Mouse (Mus musculus) olfactory bulb, adult 2 months (tissue): Measurements from ENCODE around the gene Zfp488.

Experiments
- CTCF ChIP-seq: fragments of 200-500 bp; IDR thresholded peaks from 2 replicates; pipeline ENCODE4 v1.5.1; 2012; ENCODE audit warnings: low read depth, mild to moderate bottlenecking, low read length, moderate library complexity; ENCODE audit not compliant: insufficient read depth
- POLR2A ChIP-seq: fragments of 200-500 bp; IDR thresholded peaks from 2 replicates; pipeline ENCODE4 v1.6.1; 2012; ENCODE audit warnings: mild to moderate bottlenecking, low read depth, low read length, moderate library complexity; ENCODE audit not compliant: insufficient read depth

- TF ChIP-seq POLR2A (no peak), CTCF (no peak)
These were observed 36.5 kb upstream of the Zfp488 start, which contains the start of gene Gm30083 for GRCm38 (mm10) chr14:34015063-34015462.
